Mouse (Mus musculus) forebrain, postnatal 0 days (tissue): Measurements from ENCODE around the gene Parp16. TPM values are rescaled to one million over a fixed set of nuclear protein-coding genes. Genes with fewer than 3 reads are reported as not detected.

ENCODE experiments used
- ATAC-seq: fragments of 200-750 bp; cut with Nextera tagmentation; 2 replicates; pipeline ENCODE4 v1.8.0; 2017; ENCODE audit warnings: mild to moderate bottlenecking, moderate library complexity
- DNase-seq: peaks from one replicate; pipeline ENCODE4 v3.0.0-alpha.2; 2015
- H3K27ac ChIP-seq: fragments of 300-500 bp; sonication (generic); 2 replicates; pipeline ENCODE4 v1.5.1; 2014; ENCODE audit warnings: low read depth, mild to moderate bottlenecking, antibody characterized with exemption, low read length, moderate library complexity, mixed read lengths
- H3K27me3 ChIP-seq: fragments of 300-500 bp; sonication (generic); 2 replicates; pipeline ENCODE4 v1.6.1; 2014; ENCODE audit warnings: mild to moderate bottlenecking, low read length, mixed read lengths; ENCODE audit not compliant: insufficient read depth
- H3K36me3 ChIP-seq: fragments of 300-500 bp; sonication (generic); 2 replicates; pipeline ENCODE4 v1.6.1; 2014; ENCODE audit warnings: mild to moderate bottlenecking, moderate library complexity; ENCODE audit not compliant: insufficient read depth
- H3K4me1 ChIP-seq: fragments of 300-500 bp; sonication (generic); 2 replicates; pipeline ENCODE4 v1.6.1; 2014; ENCODE audit warnings: antibody characterized with exemption; ENCODE audit not compliant: insufficient read depth
- H3K4me2 ChIP-seq: fragments of 300-500 bp; sonication (generic); 2 replicates; pipeline ENCODE4 v1.6.1; 2014; ENCODE audit warnings: low read depth, mild to moderate bottlenecking, moderate library complexity
- H3K4me3 ChIP-seq: fragments of 300-500 bp; sonication (generic); 2 replicates; pipeline ENCODE4 v1.5.1; 2014; ENCODE audit warnings: low read depth, low read length, mixed read lengths
- H3K9ac ChIP-seq: fragments of 300-500 bp; sonication (generic); 2 replicates; pipeline ENCODE4 v1.6.1; 2014; ENCODE audit warnings: mild to moderate bottlenecking
- H3K9me3 ChIP-seq: fragments of 300-500 bp; sonication (generic); 2 replicates; pipeline ENCODE4 v1.6.1; 2016; ENCODE audit warnings: low read length
- CTCF ChIP-seq: sonication (generic); IDR thresholded peaks from 2 replicates; pipeline ENCODE4 v1.5.1; 2016; ENCODE audit warnings: antibody characterized with exemption, control low read depth, low read depth
- WGBS: fragments of 180-500 bp; shearing (Covaris S2); extraction: QIAGEN DNeasy Blood & Tissue Kit; methylation state at CpG from one replicate; pipeline ENCODE4 v1.1.7; 2014; 5-methylcytosine and 5-hydroxymethylcytosine counted together
- polyA plus RNA-seq: library from polyadenylated mRNA; unstranded; fragments of >200 nt; fragmentation: Nextera tagmentation; extraction: Ambion mirVana; gene quantifications from 2 replicates; pipeline ENCODE4 v1.2.1, GENCODE M21; 2015
- total RNA-seq: library from RNA; depleted of rRNA; stranded (reverse); fragments of >200 nt; gene quantifications from 2 replicates; pipeline ENCODE4 v1.2.3, GENCODE M21; 2014

Parp16 gene
- total and polyA plus RNA-seq, 2 experiments from 2014 or later = 6.1 to 6.7 TPM

DNA sequence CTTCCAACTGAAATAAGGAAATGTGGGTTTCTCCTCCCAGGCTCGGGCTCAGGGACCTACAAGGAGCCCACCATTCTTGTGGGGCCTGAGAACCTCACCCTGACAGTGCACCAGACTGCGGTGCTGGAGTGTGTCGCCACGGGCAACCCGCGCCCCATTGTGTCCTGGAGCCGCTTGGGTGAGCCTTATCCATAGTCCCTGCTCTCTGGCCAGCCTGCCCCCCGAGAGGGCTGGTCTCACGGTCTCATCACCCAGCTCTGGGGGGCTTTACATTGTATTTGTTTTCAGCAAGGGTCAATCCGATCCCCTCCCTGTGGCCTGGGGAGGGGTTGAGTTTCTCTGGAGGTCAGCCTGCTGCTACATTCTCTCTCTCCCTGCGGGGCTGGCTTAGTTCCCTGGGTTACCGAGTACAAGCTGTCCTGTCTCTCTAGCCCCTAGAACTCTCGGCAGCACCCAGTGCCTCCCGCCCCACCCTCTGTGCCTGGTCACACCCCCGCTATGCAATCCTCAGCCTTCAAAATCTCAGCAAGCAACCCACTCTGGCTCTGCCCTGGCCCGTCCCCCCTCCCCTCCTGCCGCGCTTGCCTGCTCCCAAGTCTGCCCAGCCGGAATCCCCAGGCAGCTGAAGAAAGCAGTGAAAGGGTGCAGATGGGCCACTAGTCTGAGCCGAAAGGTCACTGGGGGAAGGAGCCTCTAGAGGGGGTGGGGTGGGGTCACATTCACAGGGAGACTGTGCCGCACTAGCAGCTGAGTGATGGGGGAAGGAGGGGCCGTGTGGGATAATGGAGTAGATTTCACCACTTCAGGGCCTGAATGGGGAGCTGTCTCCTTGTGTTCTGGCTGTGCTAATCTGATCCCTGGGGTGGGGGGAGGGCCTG, 16.6 kb upstream of the Parp16 start:
- H3K27me3 ChIP-seq = no peaks in the 10 kb centered on the region
- peak overlapping the region; percentile 25; the same call in 1 of the 2 replicates for H3K9ac ChIP-seq
- DNase-seq = peak; percentile 47
- peak overlapping the region; percentile 66 for H3K27ac ChIP-seq
- no peaks in the 10 kb centered on the region for H3K9me3 ChIP-seq
- peak overlapping the region; percentile 32 for H3K4me2 ChIP-seq
- H3K4me1 ChIP-seq = peaks cover 9% of the 10 kb centered on the region
- whole genome bisulfite sequencing = 8% methylated on average over 22 of the region's 22 CpGs
- no peak overlapping the region for H3K4me3 ChIP-seq
- peak; percentile 72 for ATAC-seq
- TF ChIP-seq CTCF = no peak
- peaks cover 22% of the 10 kb centered on the region; the same call in 1 of the 2 replicates for H3K36me3 ChIP-seq

DNA sequence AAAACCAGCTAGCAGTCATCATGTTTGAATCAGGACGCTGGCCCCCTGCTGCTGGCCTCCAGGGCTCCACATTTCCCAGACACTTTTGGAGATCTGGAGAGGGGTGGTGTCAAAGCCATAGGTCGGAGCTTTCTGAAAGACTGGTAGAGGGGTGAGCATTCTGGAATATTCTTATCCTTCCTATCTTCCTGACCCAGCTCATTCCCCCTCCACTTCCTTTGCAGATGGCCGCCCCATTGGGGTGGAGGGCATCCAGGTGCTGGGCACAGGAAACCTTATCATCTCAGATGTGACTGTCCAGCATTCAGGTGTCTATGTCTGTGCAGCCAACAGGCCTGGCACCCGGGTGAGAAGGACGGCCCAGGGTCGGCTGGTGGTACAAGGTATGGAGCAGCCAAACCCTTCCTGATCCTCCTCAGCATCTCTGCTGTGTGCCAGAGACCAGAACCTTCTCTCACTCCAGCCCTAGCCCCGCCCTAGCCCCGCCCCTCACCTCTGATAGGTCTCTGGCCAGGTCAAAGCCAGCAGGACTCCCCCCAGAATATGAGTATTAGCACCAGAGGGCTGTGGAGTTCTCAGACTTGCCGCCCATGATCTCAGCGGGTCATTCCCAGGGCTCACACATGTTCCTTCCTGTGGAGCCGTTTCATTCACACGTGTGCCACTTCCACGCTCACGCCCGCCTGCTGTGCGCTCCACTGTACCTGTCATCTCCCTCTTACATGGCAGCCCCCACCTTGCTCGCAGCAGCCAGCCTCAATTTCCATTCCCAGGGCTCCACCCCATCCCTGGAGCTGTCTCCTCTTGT, 15.1 kb upstream of the Parp16 start:
- Histone ChIP-seq H3K9me3 (no peaks in the 10 kb centered on the region), H3K9ac (no peak overlapping the region), H3K27me3 (no peaks in the 10 kb centered on the region), H3K4me1 (peaks cover 9% of the 10 kb centered on the region), H3K36me3 (peaks cover 33% of the 10 kb centered on the region), H3K27ac (no peak overlapping the region), H3K4me3 (no peak overlapping the region), H3K4me2 (peak overlapping the region; percentile 32)
- DNase-seq (peak; percentile 17), ATAC-seq (no peak; the same call in 1 of the 2 replicates)
- whole genome bisulfite sequencing = 45% methylated on average over 17 of the region's 17 CpGs
- TF ChIP-seq CTCF = no peak

DNA sequence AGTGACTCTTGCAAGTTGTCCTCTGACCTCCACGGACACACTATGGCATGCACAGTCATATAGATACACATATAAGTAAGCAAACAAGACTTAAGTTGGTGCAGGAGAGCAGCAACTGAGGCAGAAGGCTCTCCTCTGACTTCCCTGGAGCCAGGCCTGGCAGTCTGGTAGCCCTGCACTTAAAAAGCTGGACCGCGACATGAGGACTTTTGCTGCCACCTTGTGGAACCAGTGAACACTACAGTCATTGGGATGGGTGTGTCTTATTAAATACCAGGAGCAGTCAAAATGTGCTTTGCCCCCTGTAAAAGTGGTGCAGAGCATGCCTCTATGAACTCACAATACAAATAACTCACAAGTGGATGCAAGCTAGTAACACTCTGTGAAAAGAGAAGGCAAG, 6.6 kb upstream of the Parp16 start:
- peak; percentile 81 for ATAC-seq
- Histone ChIP-seq H3K9me3 (no peaks in the 10 kb centered on the region), H3K27ac (no peak overlapping the region), H3K4me2 (no peak overlapping the region), H3K27me3 (no peaks in the 10 kb centered on the region), H3K4me3 (no peak overlapping the region), H3K4me1 (no peaks in the 10 kb centered on the region), H3K9ac (no peak overlapping the region), H3K36me3 (peaks cover 13% of the 10 kb centered on the region)
- DNase-seq = peak; percentile 95
- peak; percentile 94 for TF ChIP-seq CTCF
- 3% methylated on average over 3 of the region's 3 CpGs for WGBS

DNA sequence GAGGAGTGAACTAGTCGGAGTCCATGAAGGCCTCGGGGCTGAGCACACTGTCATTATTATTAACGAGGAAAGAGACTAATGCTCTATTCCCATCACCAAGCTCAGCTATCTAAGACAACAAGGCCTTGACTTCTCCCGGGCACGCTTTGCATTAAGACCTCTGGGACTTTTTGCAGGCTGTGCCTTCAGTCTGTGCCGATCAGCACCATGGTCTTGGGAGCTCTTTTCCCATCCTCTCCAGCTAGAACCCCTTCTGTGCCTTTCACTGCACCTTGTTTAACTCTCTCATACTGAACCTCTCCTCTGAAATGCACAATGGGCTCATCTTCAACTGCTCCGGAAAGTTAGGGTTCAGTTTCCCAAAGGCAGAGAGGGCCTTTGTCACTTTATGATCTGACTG, 4.8 kb upstream of the Parp16 start:
- Histone ChIP-seq H3K27me3 (no peaks in the 10 kb centered on the region), H3K36me3 (no peaks in the 10 kb centered on the region; the same call in 1 of the 2 replicates), H3K4me2 (no peak overlapping the region), H3K4me1 (peaks cover 2% of the 10 kb centered on the region; the same call in 1 of the 2 replicates), H3K27ac (no peak overlapping the region), H3K9ac (no peak overlapping the region), H3K9me3 (no peaks in the 10 kb centered on the region), H3K4me3 (no peak overlapping the region)
- no peak for TF ChIP-seq CTCF
- WGBS = 57% methylated on average over 7 of the region's 7 CpGs
- no peak for DNase-seq
- ATAC-seq = no peak

DNA sequence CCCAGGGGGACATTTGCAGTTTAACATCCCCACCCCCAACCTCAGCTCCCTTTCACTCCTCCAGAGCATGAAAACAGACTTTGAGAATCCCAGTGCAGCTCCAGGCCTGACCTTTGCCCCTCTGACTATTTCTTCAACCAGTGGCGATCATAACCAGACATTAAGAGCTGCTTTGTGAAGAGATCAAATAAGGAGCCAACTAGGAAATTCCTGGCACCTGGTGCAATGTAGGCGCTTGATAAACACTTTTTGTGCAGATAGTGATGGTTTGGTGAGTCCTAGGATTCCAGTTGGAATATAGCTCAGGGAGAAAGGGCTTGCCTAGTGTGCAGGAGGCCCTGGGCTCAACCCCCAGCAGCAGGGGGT, 3.8 kb upstream of the Parp16 start:
- Histone ChIP-seq H3K9me3 (no peaks in the 10 kb centered on the region), H3K4me1 (peaks cover 12% of the 10 kb centered on the region), H3K9ac (no peak overlapping the region), H3K27ac (no peak overlapping the region), H3K4me3 (no peak overlapping the region), H3K27me3 (no peaks in the 10 kb centered on the region), H3K4me2 (no peak overlapping the region), H3K36me3 (no peaks in the 10 kb centered on the region)
- no peak for DNase-seq
- no peak for TF ChIP-seq CTCF
- WGBS = 40% methylated on average over 2 of the region's 2 CpGs
- no peak for ATAC-seq

DNA sequence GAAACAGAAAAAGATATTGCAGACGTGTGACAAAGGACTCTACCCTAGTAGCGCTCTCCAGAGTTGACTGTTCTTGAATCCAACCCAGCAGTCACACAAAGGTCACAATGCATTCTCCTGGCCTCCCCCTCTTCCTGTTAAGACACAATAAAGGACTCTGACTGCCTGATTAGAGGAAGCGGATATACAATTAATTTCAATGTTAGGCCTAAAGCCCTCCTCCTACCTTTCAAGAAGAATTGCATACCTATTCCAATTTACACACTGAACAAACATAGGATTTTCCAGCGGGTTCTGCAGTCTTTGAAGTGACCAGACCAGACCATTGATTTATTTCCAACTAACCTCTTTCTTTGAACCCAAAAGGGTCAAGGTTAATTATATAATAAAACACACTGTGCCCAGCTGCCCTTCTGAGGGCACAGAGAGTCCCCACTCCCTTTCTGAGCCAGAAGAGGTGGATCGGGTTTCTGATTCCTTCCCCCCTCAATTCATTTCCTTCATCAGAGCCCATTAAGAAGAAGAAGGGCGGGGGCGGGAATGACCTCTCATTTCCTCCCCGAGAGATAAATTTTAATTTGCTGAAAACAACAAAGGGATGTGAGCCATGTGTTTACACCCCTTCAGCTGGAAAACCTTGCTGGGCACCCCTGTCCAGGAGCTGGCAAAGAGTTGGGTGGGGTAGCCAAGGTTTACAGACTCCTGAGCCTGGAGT, 3.2 kb upstream of the Parp16 start:
- ATAC-seq = no peak
- no peak for DNase-seq
- no peak overlapping the region for H3K27ac ChIP-seq
- H3K36me3 ChIP-seq = no peaks in the 10 kb centered on the region
- TF ChIP-seq CTCF = no peak
- peaks cover 12% of the 10 kb centered on the region for H3K4me1 ChIP-seq
- no peaks in the 10 kb centered on the region for H3K9me3 ChIP-seq
- no peak overlapping the region for H3K4me3 ChIP-seq
- no peaks in the 10 kb centered on the region for H3K27me3 ChIP-seq
- WGBS = 23% methylated on average over 8 of the region's 8 CpGs
- H3K4me2 ChIP-seq = no peak overlapping the region
- no peak overlapping the region for H3K9ac ChIP-seq
